ENCODE assay signal across 29 mouse cellular contexts in genomic region chrX:133660111-133660510, GRCm38 (mm10). TPM values are rescaled to one million over a fixed set of nuclear protein-coding genes. Genes with fewer than 3 reads are reported as not detected.
DNase-seq lines count a peak whose midpoint lies in the region; TF ChIP-seq lines count a peak whose summit lies in the region.
"Had no signal": no experiment of that assay in that cellular context is flagged by ENCODE, and none has a peak within 500 bp of the region (broad histone marks: within the 10 kb centered on the region; RNA-seq: fewer than 3 reads in every experiment).

No protein-coding gene starts in this region.

- no peak overlapping the region for H3ac ChIP-seq in C2C12 (ENCODE audit: control insufficient read depth, insufficient read length, low read depth)

- no peak for TF ChIP-seq CTCF in C2C12 (IDR thresholded peaks at IDR 0.05; ENCODE audit: control insufficient read depth, insufficient read depth, insufficient read length)

- peaks cover 10% of the 10 kb centered on the region for H3K79me3 ChIP-seq in C2C12 (ENCODE audit: low read depth)

- no peak overlapping the region for H3K4me3 ChIP-seq in C2C12 (ENCODE audit: insufficient read depth, poor library complexity, severe bottlenecking)
- H3K4me3 ChIP-seq: embryonic facial prominence, embryonic 10.5 days; embryonic facial prominence, embryonic 13.5 days; erythroblast, embryonic 14.5 days; forebrain, embryonic 10.5 days; forebrain, embryonic 13.5 days; gastrocnemius, adult 2 months; heart, embryonic 12.5 days; heart, embryonic 15.5 days had no signal

- no peaks in the 10 kb centered on the region for H3K27me3 ChIP-seq in C2C12 (ENCODE audit: control insufficient read depth, insufficient read depth, insufficient read length)
- H3K27me3 ChIP-seq: CH12.LX; forebrain, embryonic 13.5 days; heart, embryonic 12.5 days; heart, embryonic 15.5 days had no signal

- DNase-seq in 3T3-L1 (ENCODE audit: low read depth, low spot score), result peak; percentile 42
- DNase-seq in adipocyte (ENCODE audit: low spot score), result peak; percentile 22
- no peak for DNase-seq in cerebellum, postnatal 14 days
- no peak for DNase-seq in frontal cortex, postnatal 36 days (ENCODE audit: low spot score in 2 of 2)
- no peak for DNase-seq in adrenal gland, postnatal 36 days
- DNase-seq: adrenal gland, postnatal 10 days; cerebellum, adult 11 months; cerebellum, adult 2 months; cerebellum, adult 9-11 months; cerebellum, postnatal 36 days; embryo, embryonic 11 days; gastrocnemius, adult 2 months; gastrocnemius, postnatal 14 days; heart, adult 11 months; heart, postnatal 10 days; heart, postnatal 4 days; kidney, adult 18-20 months had no signal

- peaks cover 40% of the 10 kb centered on the region for H3K79me2 ChIP-seq in C2C12 (ENCODE audit: control insufficient read depth, insufficient read depth)

- H3K36me3 ChIP-seq in C2C12 (ENCODE audit: control insufficient read depth, insufficient read depth), result no peaks in the 10 kb centered on the region
- H3K36me3 ChIP-seq: embryonic facial prominence, embryonic 10.5 days; embryonic facial prominence, embryonic 13.5 days; forebrain, embryonic 10.5 days; G1E; heart, embryonic 12.5 days; heart, embryonic 15.5 days had no signal

TF ChIP-seq in C2C12, 6 proteins besides CTCF, POLR2A, EP300 and RAD21:
- TF ChIP-seq USF1 (IDR thresholded peaks at IDR 0.05; ENCODE audit: low read depth) (no peak), CEBPB (IDR thresholded peaks at IDR 0.05; ENCODE audit: low read depth) (peak; percentile 75)

RNA-seq across cellular contexts. Expression of gene Pcdh19, which starts 28.7 kb away (rescaled TPM):
- polyA plus RNA-seq in C2C12 (2012; fragmentation: generic; extraction: Trizol), result 8.8 TPM
- total RNA-seq in adrenal gland, postnatal 36 days (2021), result 1 to 10 TPM; 7.2 to 8.5 TPM
- total RNA-seq: CH12.LX had no signal
- polyA plus RNA-seq: activated CD4-positive, CD25-positive, alpha-beta regulatory T cell, adult 4 months; erythroblast, embryonic 14.5 days; G1E; inflammation-experienced regulatory T-cells, adult 6 months had no signal

Comparison
In these comparisons a context has a peak if more than half of its experiments do, and no peak if none do; other contexts are left out.
1. DNase-seq: peak in 3T3-L1 (single experiment) and adipocyte (single experiment); none in cerebellum, postnatal 14 days (0 of 2), frontal cortex, postnatal 36 days (0 of 2) and adrenal gland, postnatal 36 days (0 of 2).